Mouse (Mus musculus): Measurements from ENCODE around the gene Iah1.

The Iah1 gene

GRCm38 (mm10) chr12:21315923-21316868, at the start of gene Iah1:
Gene Iah1, plus strand, starts transcription at chr12:21316389.
- in situ Hi-C loops (cut with MboI, MseI) = no loop called here

- in situ Hi-C loops (cut with MboI, MseI) = loop anchor here (5.0 kb wide), 1 partner anchor 174 kb away; no protein-coding TSS in a partner anchor
These were observed 49.4 kb upstream of the Iah1 start for GRCm38 (mm10) chr12:21266784-21267098.

- in situ Hi-C loops (cut with MboI, MseI) = loop anchor here (5.0 kb wide), 1 partner anchor 176 kb away; no protein-coding TSS in a partner anchor
These were observed 48.0 kb upstream of the Iah1 start for GRCm38 (mm10) chr12:21268083-21268616.

- in situ Hi-C loops (cut with MboI, MseI) = loop anchor here (10.0 kb wide), 1 partner anchor 350 kb away; no protein-coding TSS in a partner anchor
These were observed 41.7 kb upstream of the Iah1 start for GRCm38 (mm10) chr12:21274446-21274845.

- in situ Hi-C loops (cut with MboI, MseI) = loop anchor here (10.0 kb wide), 1 partner anchor 353 kb away; no protein-coding TSS in a partner anchor
These were observed 38.8 kb upstream of the Iah1 start for GRCm38 (mm10) chr12:21277352-21277864.

- in situ Hi-C loops (cut with MboI, MseI) = loop anchor here (5.0 kb wide), 1 partner anchor 87 kb away; the partner anchor contains the start of gene Adam17
These were observed 31.3 kb upstream of the Iah1 start, which contains the start of gene Cpsf3 for GRCm38 (mm10) chr12:21284761-21285441. Gene Cpsf3, plus strand, starts transcription at chr12:21285391.

- in situ Hi-C loops (cut with MboI, MseI) = loop anchor here (5.0 kb wide), 1 partner anchor 87 kb away; the partner anchor contains the start of gene Adam17
These were observed 30.5 kb upstream of the Iah1 start for GRCm38 (mm10) chr12:21285508-21286242.

GRCm38 (mm10) chr12:21286243-21286622, 30.0 kb upstream of the Iah1 start, which contains the start of gene Itgb1bp1:
Gene Itgb1bp1, minus strand, starts transcription at chr12:21286284.
- in situ Hi-C loops (cut with MboI, MseI) = loop anchor here (5.0 kb wide), 1 partner anchor 86 kb away; the partner anchor contains the start of gene Adam17

- in situ Hi-C loops (cut with MboI, MseI) = loop anchor here (5.0 kb wide), 1 partner anchor 85 kb away; the partner anchor contains the start of gene Adam17
These were observed 29.2 kb upstream of the Iah1 start for GRCm38 (mm10) chr12:21286712-21287650.

GRCm38 (mm10) chr12:21288716-21289395, 27.3 kb upstream of the Iah1 start:
- in situ Hi-C loops (cut with MboI, MseI) = loop anchor here (5.0 kb wide), 1 partner anchor 83 kb away; the partner anchor contains the start of gene Adam17

GRCm38 (mm10) chr12:21289651-21290050, 26.5 kb upstream of the Iah1 start:
- in situ Hi-C loops (cut with MboI, MseI) = loop anchor here (5.0 kb wide), 2 partner anchors 38 to 83 kb away; partner anchors contain the start of gene Adam17

GRCm38 (mm10) chr12:21298856-21299255, 17.3 kb upstream of the Iah1 start:
- in situ Hi-C loops (cut with MboI, MseI) = no loop called here

- in situ Hi-C loops (cut with MboI, MseI) = no loop called here
These were observed 14.9 kb upstream of the Iah1 start for GRCm38 (mm10) chr12:21301324-21301723.

GRCm38 (mm10) chr12:21301932-21302331, 14.3 kb upstream of the Iah1 start:
- in situ Hi-C loops (cut with MboI, MseI) = no loop called here

GRCm38 (mm10) chr12:21302361-21302783, 13.8 kb upstream of the Iah1 start:
- in situ Hi-C loops (cut with MboI, MseI) = no loop called here

- in situ Hi-C loops (cut with MboI, MseI) = no loop called here
These were observed 10.4 kb upstream of the Iah1 start for GRCm38 (mm10) chr12:21305741-21306140.

- in situ Hi-C loops (cut with MboI, MseI) = no loop called here
These were observed 9.5 kb upstream of the Iah1 start for GRCm38 (mm10) chr12:21306721-21307120.

GRCm38 (mm10) chr12:21312201-21312600, 4.0 kb upstream of the Iah1 start:
- in situ Hi-C loops (cut with MboI, MseI) = no loop called here

GRCm38 (mm10) chr12:21316869-21317265, 678 bp downstream of the Iah1 start:
- in situ Hi-C loops (cut with MboI, MseI) = no loop called here

All from regulatory T cell (primary cell).